Mouse (Mus musculus): ENCODE measurements around the gene Cox7a1. TPM values are rescaled to one million over a fixed set of nuclear protein-coding genes. Genes with fewer than 3 reads are reported as not detected.

The Cox7a1 gene
- total and polyA plus RNA-seq, 3 experiments: 1.6 to 15.2 (median 14.0) TPM

GRCm38 (mm10) chr7:30189116-30189491, 5.2 kb downstream of the Cox7a1 start:
- in situ Hi-C loops (cut with MboI; ENCODE audit: low pct_ligation_motif_present, low pct_unique_long_range_greater_than_20kb, low sequenced_read_pairs): no loop called here
- no peak for TF ChIP-seq RCOR1 (conservative IDR thresholded peaks at IDR 0.05; ENCODE audit: low read depth, low read length)
- no peak for TF ChIP-seq KAT2A (IDR thresholded peaks at IDR 0.05; ENCODE audit: insufficient replicate concordance, low read length)
- TF ChIP-seq BHLHE40 (IDR thresholded peaks at IDR 0.05; ENCODE audit: low read depth, low read length): no peak
- TF ChIP-seq PAX5 (IDR thresholded peaks at IDR 0.05; ENCODE audit: low read length): no peak
- no peak for TF ChIP-seq USF1 (IDR thresholded peaks at IDR 0.05; ENCODE audit: low read depth, low read length)
- no peak for TF ChIP-seq GABPA (IDR thresholded peaks at IDR 0.05; ENCODE audit: insufficient replicate concordance, low read depth, low read length)
- no peak for TF ChIP-seq EP300 (IDR thresholded peaks at IDR 0.05; ENCODE audit: low read length)
- TF ChIP-seq HCFC1 (IDR thresholded peaks at IDR 0.05; ENCODE audit: low read depth, low read length): no peak
- TF ChIP-seq CHD2 (IDR thresholded peaks at IDR 0.05; ENCODE audit: low read length): no peak
- TF ChIP-seq MAX (IDR thresholded peaks at IDR 0.05; ENCODE audit: low read length): no peak
- no peak for TF ChIP-seq JUND (conservative IDR thresholded peaks at IDR 0.05; ENCODE audit: low read depth, low read length)
- no peak for TF ChIP-seq MEF2A (IDR thresholded peaks at IDR 0.05; ENCODE audit: borderline replicate concordance, low read depth, low read length)
- no peak for TF ChIP-seq ZNF384 (IDR thresholded peaks at IDR 0.05; ENCODE audit: low read depth, low read length)
- TF ChIP-seq ETS1 (conservative IDR thresholded peaks at IDR 0.05; ENCODE audit: low read depth, low read length): no peak
- TF ChIP-seq ZC3H11A (IDR thresholded peaks at IDR 0.05; ENCODE audit: low read depth, low read length): no peak
- TF ChIP-seq TCF12 (IDR thresholded peaks at IDR 0.05; ENCODE audit: low read depth, low read length): no peak
- TF ChIP-seq IRF4 (IDR thresholded peaks at IDR 0.05; ENCODE audit: low read depth, low read length): no peak
- Histone ChIP-seq H3K4me2 (ENCODE audit: insufficient read depth, low read depth, poor library complexity, severe bottlenecking) (no peak overlapping the region), H3K36me3 (replicated peaks in 1 of 2; ENCODE audit: control insufficient read depth in 1 of 2, insufficient read depth in 1 of 2, low read length in 1 of 2) (peaks cover 63 to 84% of the 10 kb centered on the region in 2 experiments), H3K9ac (ENCODE audit: insufficient read depth, low read depth) (no peak overlapping the region), H3K4me1 (ENCODE audit: control insufficient read depth in 1 of 2, insufficient read depth in 2 of 2) (peaks cover 0 to 17% of the 10 kb centered on the region in 2 experiments; a peak in 2 of 4 replicates), H3K27me3 (replicated peaks) (no peaks in the 10 kb centered on the region), H3K9me3 (replicated peaks; ENCODE audit: low read length) (no peaks in the 10 kb centered on the region), H3K79me2 (replicated peaks; ENCODE audit: control insufficient read depth, extremely low read depth, insufficient read depth, poor library complexity, severe bottlenecking) (peaks cover 11% of the 10 kb centered on the region), H3K27ac (ENCODE audit: insufficient read depth, low read depth) (no peak overlapping the region), H3K4me3 (replicated peaks in 1 of 3; ENCODE audit: low read depth in 2 of 3, low read length in 2 of 3, poor library complexity in 1 of 3) (no peak overlapping the region)
- DNase-seq (ENCODE audit: extremely low read depth): no peak
- dilution Hi-C loops (cut with MboI; ENCODE audit: extremely low pct_ligation_motif_present, extremely low pct_unique_long_range_greater_than_20kb, low sequenced_read_pairs): no loop called here

GRCm38 (mm10) chr7:30192088-30192487, 8.1 kb downstream of the Cox7a1 start:
- no peak for DNase-seq (ENCODE audit: extremely low read depth)
- peaks cover 14% of the 10 kb centered on the region for H3K79me2 ChIP-seq (replicated peaks; ENCODE audit: control insufficient read depth, extremely low read depth, insufficient read depth, poor library complexity, severe bottlenecking)
- no peak overlapping the region for H3K4me3 ChIP-seq (replicated peaks in 1 of 3; ENCODE audit: low read depth in 2 of 3, low read length in 2 of 3, poor library complexity in 1 of 3)
- in situ Hi-C loops (cut with MboI; ENCODE audit: low pct_ligation_motif_present, low pct_unique_long_range_greater_than_20kb, low sequenced_read_pairs): no loop called here
- H3K27ac ChIP-seq (ENCODE audit: insufficient read depth, low read depth): no peak overlapping the region
- no peak overlapping the region for H3K4me2 ChIP-seq (ENCODE audit: insufficient read depth, low read depth, poor library complexity, severe bottlenecking)
- H3K4me1 ChIP-seq (ENCODE audit: control insufficient read depth in 1 of 2, insufficient read depth in 2 of 2): peaks cover 0 to 21% of the 10 kb centered on the region in 2 experiments; a peak in 2 of 4 replicates
- H3K27me3 ChIP-seq (replicated peaks): no peaks in the 10 kb centered on the region
- H3K9me3 ChIP-seq (replicated peaks; ENCODE audit: low read length): no peaks in the 10 kb centered on the region
- dilution Hi-C loops (cut with MboI; ENCODE audit: extremely low pct_ligation_motif_present, extremely low pct_unique_long_range_greater_than_20kb, low sequenced_read_pairs): no loop called here
- TF ChIP-seq USF1 (IDR thresholded peaks at IDR 0.05; ENCODE audit: low read depth, low read length) (no peak), JUN (IDR thresholded peaks at IDR 0.05; ENCODE audit: insufficient read depth, low read depth, low read length) (no peak), GABPA (IDR thresholded peaks at IDR 0.05; ENCODE audit: insufficient replicate concordance, low read depth, low read length) (no peak), NELFE (IDR thresholded peaks at IDR 0.05; ENCODE audit: low read depth, low read length) (no peak), ZKSCAN1 (IDR thresholded peaks at IDR 0.05; ENCODE audit: borderline replicate concordance, low read depth, low read length) (no peak), MAZ (IDR thresholded peaks at IDR 0.05; ENCODE audit: low read depth, low read length) (no peak)
- peaks cover 44 to 58% of the 10 kb centered on the region in 2 experiments for H3K36me3 ChIP-seq (replicated peaks in 1 of 2; ENCODE audit: control insufficient read depth in 1 of 2, insufficient read depth in 1 of 2, low read length in 1 of 2)
- H3K9ac ChIP-seq (ENCODE audit: insufficient read depth, low read depth): no peak overlapping the region
